Mouse (Mus musculus): ENCODE data around the gene Taar7d. TPM values are rescaled to one million over a fixed set of nuclear protein-coding genes. Genes with fewer than 3 reads are reported as not detected.

Taar7d gene
- not detected in 4 replicates for total RNA-seq (2023)

DNA sequence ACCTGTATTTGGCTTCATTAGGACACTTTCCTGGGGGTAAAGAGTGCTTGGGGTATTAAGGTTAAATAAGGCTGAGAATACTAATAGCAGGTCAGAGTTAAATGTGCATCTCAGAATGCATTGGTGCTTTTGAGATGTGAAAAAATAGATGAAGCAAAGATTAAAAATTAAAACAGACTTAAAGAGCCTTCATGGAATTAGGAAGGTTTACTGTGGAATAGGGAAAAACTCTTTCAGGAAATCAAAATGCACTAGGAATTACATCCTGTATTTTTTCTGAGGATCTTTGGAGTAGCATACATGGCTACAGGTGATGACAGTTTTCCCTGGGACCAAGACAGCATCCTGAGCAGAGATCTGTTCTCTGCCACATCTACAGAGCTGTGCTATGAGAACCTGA, at the start of gene Taar7d:
TSS of gene Taar7d (plus strand) at position 301 of the 400 bp plus-strand sequence.

DNA sequence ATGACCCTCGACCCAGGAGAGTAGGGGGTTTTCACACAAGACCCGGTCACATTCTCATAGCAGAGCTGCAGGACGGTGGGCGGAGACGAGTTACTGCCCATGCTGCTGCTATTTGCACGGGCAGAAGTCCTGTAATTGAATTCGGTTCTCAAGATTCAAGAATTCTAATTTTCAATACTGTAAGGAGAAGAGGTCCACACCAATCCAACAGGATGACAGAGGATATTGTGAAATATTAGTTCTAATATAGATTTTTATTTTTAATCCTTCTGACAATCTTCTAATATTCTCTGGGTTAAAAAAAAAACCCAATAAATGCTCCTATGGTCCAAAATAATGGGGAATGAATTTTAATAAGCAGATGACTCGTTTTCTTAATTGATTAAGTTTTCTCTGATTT, 41.5 kb upstream of the Taar7d start, which contains the start of gene Taar6:
TSS of gene Taar6 (minus strand) at position 101 of the 400 bp plus-strand sequence.

DNA sequence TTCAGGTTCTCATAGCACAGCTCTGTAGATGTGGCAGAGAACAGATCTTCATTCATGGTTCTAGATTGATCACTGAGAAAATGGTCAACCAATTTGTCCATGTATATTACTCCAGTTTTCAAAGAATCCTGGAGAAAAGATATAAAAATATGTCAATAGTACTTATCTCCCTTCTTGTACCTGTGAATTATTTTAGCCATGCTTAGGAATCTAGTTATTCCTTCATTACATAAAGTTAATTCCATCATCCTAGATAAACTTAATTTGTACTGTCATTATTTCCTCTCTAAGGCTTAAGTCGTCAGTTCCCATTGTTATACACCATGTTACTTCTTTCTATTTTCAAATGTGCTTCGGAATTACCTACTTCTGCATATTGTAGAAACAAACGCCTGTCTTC, 33.6 kb upstream of the Taar7d start, which contains the start of gene Taar7a:
TSS of gene Taar7a (minus strand) at position 101 of the 400 bp plus-strand sequence.

DNA sequence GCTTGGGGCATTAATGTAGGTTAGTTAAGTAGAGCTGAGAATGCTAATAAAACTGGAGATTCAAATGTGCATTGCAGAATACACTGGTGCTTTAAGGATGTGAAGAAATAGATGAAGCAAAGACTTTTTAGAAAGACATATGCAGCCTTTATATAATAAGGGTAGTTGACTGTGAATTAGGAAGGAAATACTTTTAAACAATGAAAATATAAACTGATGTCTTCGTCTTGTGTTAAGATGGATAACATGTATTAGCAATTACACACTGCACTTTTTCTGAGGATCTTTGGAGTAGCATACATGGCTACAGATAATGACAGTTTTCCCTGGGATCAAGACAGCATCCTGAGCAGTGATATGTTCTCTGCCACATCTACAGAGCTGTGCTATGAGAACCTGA, 27.4 kb upstream of the Taar7d start, which contains the start of gene Taar7b:
TSS of gene Taar7b (plus strand) at position 301 of the 400 bp plus-strand sequence.

DNA sequence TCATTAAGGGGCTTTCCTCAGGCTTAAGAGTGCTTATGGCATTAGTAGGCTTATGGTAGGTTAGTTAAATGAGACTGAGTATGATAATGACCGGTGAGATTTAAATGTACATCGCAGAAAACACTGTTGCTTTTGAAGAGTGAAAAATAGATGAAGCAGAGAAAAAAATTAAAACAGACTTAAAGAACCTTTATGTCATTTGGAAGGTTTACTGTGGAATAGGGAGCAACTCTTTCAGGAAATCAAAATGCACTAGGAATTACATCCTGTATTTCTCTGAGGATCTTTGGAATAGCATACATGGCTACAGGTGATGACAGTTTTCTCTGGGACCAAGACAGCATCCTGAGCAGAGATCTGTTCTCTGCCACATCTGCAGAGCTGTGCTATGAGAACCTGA, 10.3 kb downstream of the Taar7d start, which contains the start of gene Taar7e:
TSS of gene Taar7e (plus strand) at position 301 of the 400 bp plus-strand sequence.

DNA sequence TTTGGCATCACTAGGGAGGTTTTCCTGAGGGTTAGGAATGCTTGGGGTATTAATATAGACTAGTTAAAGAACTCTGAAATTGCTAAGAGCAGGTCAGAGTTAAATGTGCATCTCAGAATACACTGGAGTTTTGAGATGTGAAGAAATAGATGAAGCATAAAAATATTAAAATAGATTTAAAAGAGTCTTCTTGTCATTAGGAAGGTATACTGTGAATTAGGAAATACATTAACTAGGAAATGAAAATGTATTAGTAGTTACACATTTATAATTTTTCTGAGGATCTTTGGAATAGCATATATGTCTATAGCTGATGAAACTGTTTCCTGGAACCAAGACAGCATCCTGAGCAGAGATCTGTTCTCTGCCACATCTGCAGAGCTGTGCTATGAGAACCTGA, 22.2 kb downstream of the Taar7d start, which contains the start of gene Taar7f:
TSS of gene Taar7f (plus strand) at position 301 of the 400 bp plus-strand sequence.

DNA sequence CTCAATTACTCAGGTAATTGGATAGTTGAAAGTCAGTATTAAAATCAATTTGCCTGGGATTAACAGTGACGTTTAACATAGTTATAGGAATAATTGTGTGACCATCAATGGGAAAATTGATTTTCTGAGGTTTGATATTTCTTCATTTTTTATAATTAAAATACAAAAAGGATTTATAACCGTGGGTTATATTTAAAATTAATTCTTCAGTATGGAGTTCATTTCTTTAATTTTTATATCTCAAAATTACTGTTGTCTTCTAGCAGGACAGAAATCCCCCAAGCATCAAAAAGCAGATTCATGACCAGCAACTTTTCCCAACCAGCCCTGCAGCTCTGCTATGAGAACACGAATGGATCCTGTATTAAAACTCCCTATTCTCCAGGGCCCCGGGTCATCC, 49.2 kb downstream of the Taar7d start, which contains the start of gene Taar8a:
TSS of gene Taar8a (plus strand) at position 301 of the 400 bp plus-strand sequence.

Other genes starting within 250 kb of the Taar7d start
- 723 to 1,085 TPM (median 929 TPM) in 4 replicates for gene Rps12, start 239.9 kb upstream of the Taar7d start, total RNA-seq (2023)
- not detected in 4 replicates for gene Slc18b1, start 230.2 kb upstream of the Taar7d start, total RNA-seq (2023)
- gene Vnn3, start 175.8 kb upstream of the Taar7d start, total RNA-seq (2023): not detected in 4 replicates
- gene Vnn1, start 132.5 kb upstream of the Taar7d start, total RNA-seq (2023): 0.38 TPM in 1 of 4 replicates, not detected in the others
- gene Taar1, start 106.9 kb upstream of the Taar7d start, total RNA-seq (2023): not detected in 4 replicates
- not detected in 4 replicates for gene Taar2, start 88.7 kb upstream of the Taar7d start, total RNA-seq (2023)
- not detected in 4 replicates for gene Taar3, start 77.7 kb upstream of the Taar7d start, total RNA-seq (2023)
- gene Taar4, start 66.7 kb upstream of the Taar7d start, total RNA-seq (2023): not detected in 4 replicates
- gene Taar5, start 56.5 kb upstream of the Taar7d start, total RNA-seq (2023): not detected in 4 replicates
- gene Taar6, start 41.6 kb upstream of the Taar7d start, total RNA-seq (2023): not detected in 4 replicates
- not detected in 4 replicates for gene Taar7a, start 33.7 kb upstream of the Taar7d start, total RNA-seq (2023)
- not detected in 4 replicates for gene Taar7b, start 27.3 kb upstream of the Taar7d start, total RNA-seq (2023)
- not detected in 4 replicates for gene Taar7e, start 10.4 kb downstream of the Taar7d start, total RNA-seq (2023)
- not detected in 4 replicates for gene Taar7f, start 22.3 kb downstream of the Taar7d start, total RNA-seq (2023)
- not detected in 4 replicates for gene Taar8a, start 49.3 kb downstream of the Taar7d start, total RNA-seq (2023)
- gene Taar8b, start 65.1 kb downstream of the Taar7d start, total RNA-seq (2023): not detected in 4 replicates
- not detected in 4 replicates for gene Taar8c, start 74.7 kb downstream of the Taar7d start, total RNA-seq (2023)
- gene Taar9, start 82.3 kb downstream of the Taar7d start, total RNA-seq (2023): not detected in 4 replicates
- 97.1 to 129 TPM (median 102 TPM) in 4 replicates for gene Stx7, start 122.1 kb downstream of the Taar7d start, total RNA-seq (2023)
- not detected in 4 replicates for gene Moxd1, start 196.3 kb downstream of the Taar7d start, total RNA-seq (2023)

Measured in B cell, adult 62 days (primary cell).